Mouse (Mus musculus): Measurements from ENCODE around the gene Samd5.

DNA sequence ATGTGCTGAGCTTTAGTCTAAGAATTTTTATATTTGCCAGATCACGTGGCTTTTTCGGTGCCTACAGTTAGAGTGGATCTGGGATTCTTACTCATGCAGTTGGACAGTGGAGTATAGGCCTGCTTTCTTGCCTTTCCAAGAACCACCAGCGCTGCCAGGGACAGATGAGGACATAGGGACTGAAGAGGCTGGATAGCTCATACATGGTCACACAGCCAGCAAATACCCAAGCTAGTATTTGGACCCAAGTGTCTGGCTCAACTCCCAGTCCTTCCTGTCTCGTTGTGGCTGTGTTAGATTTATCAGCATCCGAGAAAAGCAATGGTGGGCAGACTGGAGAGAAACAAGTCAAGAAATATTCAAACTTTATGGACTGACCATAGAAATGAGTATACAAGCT, 72.2 kb downstream of the Samd5 start:
- TF ChIP-seq CTCF (conservative IDR thresholded peaks at IDR 0.05; ENCODE audit: insufficient read depth, insufficient read length, low read depth, low read length) (no peak), POLR2A (IDR thresholded peaks at IDR 0.05; ENCODE audit: low read depth, low read length) (no peak)

Data from kidney, adult 2 months (tissue).